Mouse (Mus musculus): ENCODE results near the gene Col26a1. TPM values are rescaled to one million over a fixed set of nuclear protein-coding genes. Genes with fewer than 3 reads are reported as not detected.

The Col26a1 gene
- total and polyA plus RNA-seq, 2 experiments from 2014 or later: 27.1 to 43.7 TPM

DNA sequence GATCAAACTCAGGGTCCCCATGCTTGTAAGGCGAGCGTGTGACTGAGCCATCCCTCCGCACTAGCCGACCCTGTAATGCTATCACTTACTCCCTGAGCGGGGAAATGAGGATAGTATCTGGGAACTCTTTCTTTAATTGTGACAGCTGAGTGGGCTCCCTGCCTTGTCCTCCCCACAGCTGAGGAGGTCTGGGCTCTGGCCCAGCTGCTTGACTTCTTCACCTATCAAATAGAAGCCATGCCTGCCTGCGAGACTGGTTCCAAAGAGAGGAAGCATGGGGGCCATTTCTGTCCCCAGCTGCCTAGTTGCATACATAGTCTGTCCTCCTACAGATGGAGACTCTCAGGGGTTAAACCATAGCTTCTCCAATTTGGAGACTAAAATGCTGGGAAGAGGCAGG, 78.0 kb downstream of the Col26a1 start:
- WGBS: 75% methylated on average over 6 of the region's 6 CpGs
- Histone ChIP-seq H3K4me2 (ENCODE audit: low read depth) (no peak overlapping the region), H3K36me3 (ENCODE audit: insufficient read depth) (no peaks in the 10 kb centered on the region), H3K27ac (ENCODE audit: low read depth, low read length) (no peak overlapping the region), H3K9me3 (ENCODE audit: low read length) (no peaks in the 10 kb centered on the region), H3K4me3 (ENCODE audit: low read depth, low read length) (no peak overlapping the region), H3K4me1 (ENCODE audit: insufficient read depth) (peaks cover 5% of the 10 kb centered on the region; the same call in 1 of the 2 replicates), H3K27me3 (ENCODE audit: insufficient read depth, low read length) (no peaks in the 10 kb centered on the region), H3K9ac (no peak overlapping the region)
- no peak for ATAC-seq
- TF ChIP-seq CTCF (IDR thresholded peaks at IDR 0.05; ENCODE audit: low read depth): no peak
- no peak for DNase-seq

GRCm38 (mm10) chr5:136804246-136804645, 78.8 kb downstream of the Col26a1 start:
- H3K9ac ChIP-seq: no peak overlapping the region
- ATAC-seq (no peak), DNase-seq (no peak)
- peaks cover 5% of the 10 kb centered on the region; the same call in 1 of the 2 replicates for H3K4me1 ChIP-seq (ENCODE audit: insufficient read depth)
- no peaks in the 10 kb centered on the region for H3K27me3 ChIP-seq (ENCODE audit: insufficient read depth, low read length)
- no peak overlapping the region for H3K4me2 ChIP-seq (ENCODE audit: low read depth)
- no peak overlapping the region for H3K4me3 ChIP-seq (ENCODE audit: low read depth, low read length)
- no peaks in the 10 kb centered on the region for H3K9me3 ChIP-seq (ENCODE audit: low read length)
- 39% methylated on average over 1 of the region's 1 CpGs for WGBS
- no peak for TF ChIP-seq CTCF (IDR thresholded peaks at IDR 0.05; ENCODE audit: low read depth)
- H3K36me3 ChIP-seq (ENCODE audit: insufficient read depth): no peaks in the 10 kb centered on the region
- no peak overlapping the region for H3K27ac ChIP-seq (ENCODE audit: low read depth, low read length)

DNA sequence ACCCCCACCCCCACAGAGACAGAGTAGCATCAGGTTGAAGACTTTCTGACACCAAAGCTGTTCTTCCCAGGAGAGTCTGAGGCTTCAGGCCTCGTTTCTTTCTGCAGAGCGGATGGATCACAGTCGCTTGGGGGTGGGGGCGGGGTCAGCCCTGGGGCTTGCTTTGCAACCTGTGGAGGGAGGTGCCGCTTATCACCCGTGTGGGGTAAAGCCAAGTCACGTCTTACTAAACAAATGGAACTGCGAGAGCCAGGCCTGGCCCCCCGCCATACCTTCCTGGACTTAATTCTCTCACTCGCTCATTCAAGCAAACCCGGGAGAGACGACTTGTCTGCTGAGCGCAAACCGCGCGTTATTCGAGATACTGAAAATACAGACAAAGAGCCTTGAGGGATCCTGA, 80.3 kb downstream of the Col26a1 start:
- Histone ChIP-seq H3K36me3 (ENCODE audit: insufficient read depth) (no peaks in the 10 kb centered on the region), H3K27me3 (ENCODE audit: insufficient read depth, low read length) (no peaks in the 10 kb centered on the region), H3K9ac (peak overlapping the region; percentile 14), H3K27ac (ENCODE audit: low read depth, low read length) (no peak overlapping the region), H3K4me2 (ENCODE audit: low read depth) (peak overlapping the region; percentile 41), H3K9me3 (ENCODE audit: low read length) (no peaks in the 10 kb centered on the region), H3K4me1 (ENCODE audit: insufficient read depth) (peaks cover 5% of the 10 kb centered on the region; the same call in 1 of the 2 replicates), H3K4me3 (ENCODE audit: low read depth, low read length) (peak overlapping the region; percentile 24)
- DNase-seq (peak; percentile 55), ATAC-seq (peak; percentile 62; the same call in 1 of the 2 replicates)
- 4% methylated on average over 17 of the region's 17 CpGs for WGBS
- TF ChIP-seq CTCF (IDR thresholded peaks at IDR 0.05; ENCODE audit: low read depth): no peak

DNA sequence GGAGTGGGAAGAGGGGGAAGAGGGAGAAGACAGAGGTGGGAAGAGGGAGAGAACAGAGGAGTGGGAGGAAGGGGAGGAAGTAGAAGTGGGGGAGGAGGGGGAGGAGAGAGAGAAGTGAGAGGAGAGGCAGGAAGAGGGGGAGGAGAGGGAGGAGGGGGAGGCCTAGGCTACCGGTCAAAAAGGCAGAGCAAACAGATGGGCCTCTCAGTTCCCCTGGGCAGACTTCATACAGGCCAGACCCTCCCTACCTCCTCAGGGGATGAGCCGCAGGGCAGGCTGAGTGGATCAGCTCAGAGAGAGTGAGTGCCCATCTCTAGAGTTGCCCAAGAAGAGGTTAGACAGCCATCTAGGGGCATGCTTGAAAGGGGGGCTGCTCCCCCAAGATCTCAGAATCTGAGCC, 86.1 kb downstream of the Col26a1 start:
- 47% methylated on average over 2 of the region's 2 CpGs for WGBS
- ATAC-seq (no peak), DNase-seq (no peak)
- no peak overlapping the region for H3K4me3 ChIP-seq (ENCODE audit: low read depth, low read length)
- TF ChIP-seq CTCF (IDR thresholded peaks at IDR 0.05; ENCODE audit: low read depth): no peak
- H3K9me3 ChIP-seq (ENCODE audit: low read length): no peaks in the 10 kb centered on the region
- no peak overlapping the region for H3K27ac ChIP-seq (ENCODE audit: low read depth, low read length)
- no peak overlapping the region for H3K4me2 ChIP-seq (ENCODE audit: low read depth)
- H3K27me3 ChIP-seq (ENCODE audit: insufficient read depth, low read length): no peaks in the 10 kb centered on the region
- H3K36me3 ChIP-seq (ENCODE audit: insufficient read depth): no peaks in the 10 kb centered on the region
- H3K4me1 ChIP-seq (ENCODE audit: insufficient read depth): no peaks in the 10 kb centered on the region
- no peak overlapping the region for H3K9ac ChIP-seq

DNA sequence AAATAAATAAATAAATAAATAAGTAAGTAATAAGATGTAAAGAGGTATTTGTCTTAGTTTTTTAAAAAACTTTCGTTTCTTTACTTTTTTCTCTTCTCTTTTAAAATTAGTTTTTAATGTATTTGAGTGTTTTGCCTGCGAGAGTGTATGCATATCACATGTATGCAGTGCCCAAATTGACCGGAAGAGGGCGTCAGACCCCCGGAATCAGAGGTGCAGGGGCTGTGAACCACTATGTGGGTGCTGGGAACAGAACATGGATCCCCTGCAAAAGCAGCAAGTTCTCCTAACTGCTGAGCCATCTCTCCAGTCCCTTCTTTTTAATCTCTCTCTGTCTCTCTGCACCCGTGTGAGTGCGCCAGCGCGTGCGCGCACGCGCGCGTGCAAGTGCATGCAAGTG, 89.2 kb downstream of the Col26a1 start:
- Histone ChIP-seq H3K4me2 (ENCODE audit: low read depth) (no peak overlapping the region), H3K27me3 (ENCODE audit: insufficient read depth, low read length) (no peaks in the 10 kb centered on the region), H3K9ac (no peak overlapping the region), H3K4me1 (ENCODE audit: insufficient read depth) (peaks cover 6% of the 10 kb centered on the region; the same call in 1 of the 2 replicates), H3K27ac (ENCODE audit: low read depth, low read length) (no peak overlapping the region), H3K4me3 (ENCODE audit: low read depth, low read length) (no peak overlapping the region), H3K9me3 (ENCODE audit: low read length) (no peaks in the 10 kb centered on the region), H3K36me3 (ENCODE audit: insufficient read depth) (no peaks in the 10 kb centered on the region)
- TF ChIP-seq CTCF (IDR thresholded peaks at IDR 0.05; ENCODE audit: low read depth): no peak
- 93% methylated on average over 15 of the region's 15 CpGs for WGBS
- ATAC-seq (no peak), DNase-seq (no peak)

- no peak overlapping the region for H3K4me2 ChIP-seq (ENCODE audit: low read depth)
- H3K36me3 ChIP-seq (ENCODE audit: insufficient read depth): no peaks in the 10 kb centered on the region
- H3K4me1 ChIP-seq (ENCODE audit: insufficient read depth): peaks cover 6% of the 10 kb centered on the region; the same call in 1 of the 2 replicates
- no peak for ATAC-seq
- no peak overlapping the region for H3K9ac ChIP-seq
- TF ChIP-seq CTCF (IDR thresholded peaks at IDR 0.05; ENCODE audit: low read depth): no peak
- no peaks in the 10 kb centered on the region for H3K9me3 ChIP-seq (ENCODE audit: low read length)
- 81% methylated on average over 10 of the region's 10 CpGs for WGBS
- H3K4me3 ChIP-seq (ENCODE audit: low read depth, low read length): no peak overlapping the region
- DNase-seq: no peak
- no peaks in the 10 kb centered on the region for H3K27me3 ChIP-seq (ENCODE audit: insufficient read depth, low read length)
- H3K27ac ChIP-seq (ENCODE audit: low read depth, low read length): no peak overlapping the region
These were observed 90.5 kb downstream of the Col26a1 start for GRCm38 (mm10) chr5:136792541-136792940.

GRCm38 (mm10) chr5:136791204-136791603, 91.8 kb downstream of the Col26a1 start:
- Histone ChIP-seq H3K9ac (no peak overlapping the region), H3K4me2 (ENCODE audit: low read depth) (no peak overlapping the region), H3K9me3 (ENCODE audit: low read length) (no peaks in the 10 kb centered on the region), H3K27me3 (ENCODE audit: insufficient read depth, low read length) (no peaks in the 10 kb centered on the region), H3K4me3 (ENCODE audit: low read depth, low read length) (no peak overlapping the region), H3K27ac (ENCODE audit: low read depth, low read length) (0 out of 2 replicates have a peak overlapping the region, but pooled peaks have one; percentile 5), H3K4me1 (ENCODE audit: insufficient read depth) (peaks cover 6% of the 10 kb centered on the region; the same call in 1 of the 2 replicates), H3K36me3 (ENCODE audit: insufficient read depth) (no peaks in the 10 kb centered on the region)
- TF ChIP-seq CTCF (IDR thresholded peaks at IDR 0.05; ENCODE audit: low read depth): no peak
- ATAC-seq: peak; percentile 32; the same call in 1 of the 2 replicates
- WGBS: 14% methylated on average over 3 of the region's 3 CpGs
- no peak for DNase-seq
